Mouse (Mus musculus) cortical plate, adult 2 months (tissue): ENCODE measurements around the gene Asic4.

ENCODE experiments used
- CTCF ChIP-seq: fragments of 200-500 bp; IDR thresholded peaks from 2 replicates; pipeline ENCODE4 v1.5.1; 2011; ENCODE audit warnings: mild to moderate bottlenecking, control low read depth, low read length; ENCODE audit not compliant: insufficient read depth; ENCODE audit errors: extremely low read depth
- POLR2A ChIP-seq: fragments of 200-500 bp; IDR thresholded peaks from 2 replicates; pipeline ENCODE4 v1.6.1; 2011; ENCODE audit warnings: mild to moderate bottlenecking, low read length, control low read depth; ENCODE audit not compliant: insufficient read depth; ENCODE audit errors: extremely low read depth

DNA sequence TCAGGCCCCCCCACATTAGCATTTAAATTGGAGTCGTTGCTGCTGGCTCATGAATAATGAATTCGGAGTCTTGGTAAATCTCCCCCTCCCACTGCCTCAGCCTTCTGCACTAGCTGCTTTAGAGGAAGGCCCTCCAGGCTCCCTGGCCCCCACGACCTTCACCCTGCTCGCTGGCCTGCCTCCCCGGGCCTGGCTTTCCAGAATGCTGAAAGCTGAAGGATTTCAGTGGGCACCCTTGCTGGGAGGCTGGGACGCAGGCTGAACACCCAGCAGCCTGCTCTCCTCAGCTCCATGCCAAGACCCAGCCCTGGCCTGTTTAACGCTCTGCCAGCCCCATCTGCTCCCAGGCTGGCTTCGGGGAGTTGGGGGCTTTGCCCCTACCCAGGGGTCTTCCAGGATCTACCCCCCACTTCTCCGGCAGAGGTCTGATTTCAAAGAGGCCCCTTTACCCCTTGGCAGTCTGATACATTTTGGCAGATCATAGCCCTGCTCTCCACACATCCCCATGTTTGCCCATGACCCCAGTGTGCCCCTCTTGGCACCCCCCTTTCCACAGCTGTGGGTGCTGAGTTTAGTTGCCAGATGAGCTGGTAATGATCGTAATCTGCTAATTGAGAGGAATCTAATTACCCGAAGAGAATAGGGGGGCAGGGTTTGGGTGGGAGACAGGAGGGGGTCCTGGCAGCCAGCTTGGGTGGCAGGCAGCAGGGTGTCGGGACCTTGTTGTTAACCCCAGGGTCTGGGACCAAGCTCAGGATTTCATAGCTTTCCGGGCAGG, 6.8 kb upstream of the Asic4 start:
- TF ChIP-seq POLR2A, result no peak
- TF ChIP-seq CTCF, result no peak
